Mouse (Mus musculus): ENCODE measurements around the gene Olfr787. TPM values are rescaled to one million over a fixed set of nuclear protein-coding genes. Genes with fewer than 3 reads are reported as not detected.

Gene Olfr787
- not detected for polyA plus RNA-seq (2015; fragmentation: Illumina TruSeq; extraction: RNeasy Lipid Tissue Mini Kit (QIAGEN cat#74804); ENCODE audit: low read depth, low replicate concordance)

GRCm38 (mm10) chr10:129461562-129461961, at the start of gene Olfr787:
Olfr787 (plus strand) TSS chr10:129461862.

GRCm38 (mm10) chr10:129427006-129427405, 34.7 kb upstream of the Olfr787 start, which contains the start of gene Olfr786:
Olfr786 (plus strand) TSS chr10:129427306.

GRCm38 (mm10) chr10:129470698-129471097, 9.0 kb downstream of the Olfr787 start, which contains the start of gene Olfr788:
Olfr788 (plus strand) TSS chr10:129470998.

GRCm38 (mm10) chr10:129484452-129484851, 22.8 kb downstream of the Olfr787 start, which contains the start of gene Olfr789:
Olfr789 (plus strand) TSS chr10:129484752.

GRCm38 (mm10) chr10:129498192-129498591, 36.5 kb downstream of the Olfr787 start, which contains the start of gene Olfr790:
Olfr790 (plus strand) TSS chr10:129498492.

Other genes starting within 250 kb of the Olfr787 start
- not detected for gene Olfr774, start 225.7 kb upstream of the Olfr787 start, polyA plus RNA-seq (2015; fragmentation: Illumina TruSeq; extraction: RNeasy Lipid Tissue Mini Kit (QIAGEN cat#74804); ENCODE audit: low read depth, low replicate concordance)
- gene Olfr775, start 213.4 kb upstream of the Olfr787 start, polyA plus RNA-seq (2015; fragmentation: Illumina TruSeq; extraction: RNeasy Lipid Tissue Mini Kit (QIAGEN cat#74804); ENCODE audit: low read depth, low replicate concordance): not detected
- not detected for gene Olfr776, start 202.7 kb upstream of the Olfr787 start, polyA plus RNA-seq (2015; fragmentation: Illumina TruSeq; extraction: RNeasy Lipid Tissue Mini Kit (QIAGEN cat#74804); ENCODE audit: low read depth, low replicate concordance)
- not detected for gene Olfr777, start 190.4 kb upstream of the Olfr787 start, polyA plus RNA-seq (2015; fragmentation: Illumina TruSeq; extraction: RNeasy Lipid Tissue Mini Kit (QIAGEN cat#74804); ENCODE audit: low read depth, low replicate concordance)
- gene Olfr780, start 143.7 kb upstream of the Olfr787 start, polyA plus RNA-seq (2015; fragmentation: Illumina TruSeq; extraction: RNeasy Lipid Tissue Mini Kit (QIAGEN cat#74804); ENCODE audit: low read depth, low replicate concordance): not detected
- not detected for gene Olfr781, start 133.0 kb upstream of the Olfr787 start, polyA plus RNA-seq (2015; fragmentation: Illumina TruSeq; extraction: RNeasy Lipid Tissue Mini Kit (QIAGEN cat#74804); ENCODE audit: low read depth, low replicate concordance)
- not detected for gene Olfr782, start 113.0 kb upstream of the Olfr787 start, polyA plus RNA-seq (2015; fragmentation: Illumina TruSeq; extraction: RNeasy Lipid Tissue Mini Kit (QIAGEN cat#74804); ENCODE audit: low read depth, low replicate concordance)
- gene Olfr784, start 77.8 kb upstream of the Olfr787 start, polyA plus RNA-seq (2015; fragmentation: Illumina TruSeq; extraction: RNeasy Lipid Tissue Mini Kit (QIAGEN cat#74804); ENCODE audit: low read depth, low replicate concordance): not detected
- gene Olfr785, start 56.4 kb upstream of the Olfr787 start, polyA plus RNA-seq (2015; fragmentation: Illumina TruSeq; extraction: RNeasy Lipid Tissue Mini Kit (QIAGEN cat#74804); ENCODE audit: low read depth, low replicate concordance): not detected
- not detected for gene Olfr786, start 34.6 kb upstream of the Olfr787 start, polyA plus RNA-seq (2015; fragmentation: Illumina TruSeq; extraction: RNeasy Lipid Tissue Mini Kit (QIAGEN cat#74804); ENCODE audit: low read depth, low replicate concordance)
- not detected for gene Olfr788, start 9.1 kb downstream of the Olfr787 start, polyA plus RNA-seq (2015; fragmentation: Illumina TruSeq; extraction: RNeasy Lipid Tissue Mini Kit (QIAGEN cat#74804); ENCODE audit: low read depth, low replicate concordance)
- not detected for gene Olfr789, start 22.9 kb downstream of the Olfr787 start, polyA plus RNA-seq (2015; fragmentation: Illumina TruSeq; extraction: RNeasy Lipid Tissue Mini Kit (QIAGEN cat#74804); ENCODE audit: low read depth, low replicate concordance)
- gene Olfr790, start 36.6 kb downstream of the Olfr787 start, polyA plus RNA-seq (2015; fragmentation: Illumina TruSeq; extraction: RNeasy Lipid Tissue Mini Kit (QIAGEN cat#74804); ENCODE audit: low read depth, low replicate concordance): not detected
- not detected for gene Olfr791, start 59.9 kb downstream of the Olfr787 start, polyA plus RNA-seq (2015; fragmentation: Illumina TruSeq; extraction: RNeasy Lipid Tissue Mini Kit (QIAGEN cat#74804); ENCODE audit: low read depth, low replicate concordance)
- not detected for gene Olfr792, start 77.3 kb downstream of the Olfr787 start, polyA plus RNA-seq (2015; fragmentation: Illumina TruSeq; extraction: RNeasy Lipid Tissue Mini Kit (QIAGEN cat#74804); ENCODE audit: low read depth, low replicate concordance)
- not detected for gene Olfr794, start 105.8 kb downstream of the Olfr787 start, polyA plus RNA-seq (2015; fragmentation: Illumina TruSeq; extraction: RNeasy Lipid Tissue Mini Kit (QIAGEN cat#74804); ENCODE audit: low read depth, low replicate concordance)
- gene Olfr796, start 150.7 kb downstream of the Olfr787 start, polyA plus RNA-seq (2015; fragmentation: Illumina TruSeq; extraction: RNeasy Lipid Tissue Mini Kit (QIAGEN cat#74804); ENCODE audit: low read depth, low replicate concordance): not detected
- not detected for gene Olfr798, start 166.1 kb downstream of the Olfr787 start, polyA plus RNA-seq (2015; fragmentation: Illumina TruSeq; extraction: RNeasy Lipid Tissue Mini Kit (QIAGEN cat#74804); ENCODE audit: low read depth, low replicate concordance)
- not detected for gene Olfr799, start 175.6 kb downstream of the Olfr787 start, polyA plus RNA-seq (2015; fragmentation: Illumina TruSeq; extraction: RNeasy Lipid Tissue Mini Kit (QIAGEN cat#74804); ENCODE audit: low read depth, low replicate concordance)
- not detected for gene Olfr800, start 195.8 kb downstream of the Olfr787 start, polyA plus RNA-seq (2015; fragmentation: Illumina TruSeq; extraction: RNeasy Lipid Tissue Mini Kit (QIAGEN cat#74804); ENCODE audit: low read depth, low replicate concordance)
- gene Olfr801, start 212.0 kb downstream of the Olfr787 start, polyA plus RNA-seq (2015; fragmentation: Illumina TruSeq; extraction: RNeasy Lipid Tissue Mini Kit (QIAGEN cat#74804); ENCODE audit: low read depth, low replicate concordance): not detected
- gene Olfr802, start 226.3 kb downstream of the Olfr787 start, polyA plus RNA-seq (2015; fragmentation: Illumina TruSeq; extraction: RNeasy Lipid Tissue Mini Kit (QIAGEN cat#74804); ENCODE audit: low read depth, low replicate concordance): not detected
- not detected for gene Olfr803, start 232.4 kb downstream of the Olfr787 start, polyA plus RNA-seq (2015; fragmentation: Illumina TruSeq; extraction: RNeasy Lipid Tissue Mini Kit (QIAGEN cat#74804); ENCODE audit: low read depth, low replicate concordance)
- not detected for gene Olfr804, start 241.3 kb downstream of the Olfr787 start, polyA plus RNA-seq (2015; fragmentation: Illumina TruSeq; extraction: RNeasy Lipid Tissue Mini Kit (QIAGEN cat#74804); ENCODE audit: low read depth, low replicate concordance)